Mouse (Mus musculus): ENCODE data around the gene Thada.

Gene Thada

GRCm38 (mm10) chr17:84188374-84188961 lies 277.5 kb downstream of the Thada start:
- CTCF ChIA-PET, result interaction anchor here (0.6 to 4.0 kb wide), 6 partner anchors 14 to 227 kb away, joined by 3 to 31 read pairs (median 5); no protein-coding TSS in a partner anchor

DNA sequence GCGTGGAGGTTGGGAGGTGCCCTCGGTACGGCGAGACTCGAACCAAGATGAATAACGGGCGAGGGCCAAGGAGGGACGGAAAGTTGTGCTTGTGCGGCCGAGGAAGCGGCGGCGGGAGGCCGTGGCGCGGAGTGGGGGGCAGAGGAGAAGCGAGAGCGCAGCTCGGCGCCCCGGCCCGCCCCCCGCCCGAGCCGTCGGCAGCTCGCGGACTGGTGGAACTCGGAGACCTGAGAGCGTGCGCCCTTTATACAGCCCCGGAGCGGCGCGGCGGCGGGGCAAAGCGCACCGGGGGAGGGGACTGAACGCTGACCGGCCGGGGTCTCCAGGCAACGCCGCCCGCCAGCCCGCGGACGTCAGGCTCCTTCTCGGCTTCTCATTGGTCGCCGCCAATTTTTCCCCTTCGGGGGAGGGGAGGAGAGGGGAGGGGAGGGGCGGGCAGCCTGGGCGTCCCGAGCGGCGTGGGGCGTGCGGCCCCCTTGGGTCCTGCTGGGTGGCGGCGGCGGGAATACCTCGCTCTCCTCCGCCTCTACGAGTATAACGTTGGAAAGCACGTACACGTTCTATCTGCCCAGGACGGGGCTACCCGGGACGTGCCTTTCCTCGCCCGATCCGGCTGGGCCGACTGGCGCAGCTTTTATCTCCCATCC lies 278.2 kb downstream of the Thada start, which contains the start of gene Zfp36l2:
TSS of gene Zfp36l2 (minus strand) at position 221 of the 647 bp plus-strand sequence.
- CTCF ChIA-PET, result interaction anchor here (0.6 to 4.0 kb wide), 5 partner anchors 13 to 227 kb away, joined by 3 to 31 read pairs (median 3); no protein-coding TSS in a partner anchor

DNA sequence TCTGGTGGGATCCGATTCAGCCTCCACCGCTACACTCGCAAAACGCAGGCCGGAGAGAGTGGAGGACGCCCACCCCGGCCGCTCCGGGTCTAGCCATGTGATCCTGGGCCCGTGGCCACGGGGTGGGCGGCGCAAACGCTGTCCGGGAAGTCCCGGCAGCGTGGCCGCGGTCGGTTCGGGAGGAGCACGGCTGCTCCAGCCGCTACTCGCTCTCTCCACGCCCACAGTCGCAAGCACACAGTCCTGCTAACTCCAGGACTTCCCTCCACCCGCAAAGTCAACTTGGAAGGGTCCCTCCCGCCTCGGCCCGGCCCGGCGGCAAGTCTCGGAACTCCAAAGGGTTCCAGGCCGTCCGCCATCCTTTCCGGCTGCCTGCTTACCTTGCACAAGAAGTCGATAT lies 278.7 kb downstream of the Thada start:
- CTCF ChIA-PET, result interaction anchor here (1.7 to 4.0 kb wide), 2 partner anchors 73 to 284 kb away, joined by 5 to 31 read pairs; no protein-coding TSS in a partner anchor

DNA sequence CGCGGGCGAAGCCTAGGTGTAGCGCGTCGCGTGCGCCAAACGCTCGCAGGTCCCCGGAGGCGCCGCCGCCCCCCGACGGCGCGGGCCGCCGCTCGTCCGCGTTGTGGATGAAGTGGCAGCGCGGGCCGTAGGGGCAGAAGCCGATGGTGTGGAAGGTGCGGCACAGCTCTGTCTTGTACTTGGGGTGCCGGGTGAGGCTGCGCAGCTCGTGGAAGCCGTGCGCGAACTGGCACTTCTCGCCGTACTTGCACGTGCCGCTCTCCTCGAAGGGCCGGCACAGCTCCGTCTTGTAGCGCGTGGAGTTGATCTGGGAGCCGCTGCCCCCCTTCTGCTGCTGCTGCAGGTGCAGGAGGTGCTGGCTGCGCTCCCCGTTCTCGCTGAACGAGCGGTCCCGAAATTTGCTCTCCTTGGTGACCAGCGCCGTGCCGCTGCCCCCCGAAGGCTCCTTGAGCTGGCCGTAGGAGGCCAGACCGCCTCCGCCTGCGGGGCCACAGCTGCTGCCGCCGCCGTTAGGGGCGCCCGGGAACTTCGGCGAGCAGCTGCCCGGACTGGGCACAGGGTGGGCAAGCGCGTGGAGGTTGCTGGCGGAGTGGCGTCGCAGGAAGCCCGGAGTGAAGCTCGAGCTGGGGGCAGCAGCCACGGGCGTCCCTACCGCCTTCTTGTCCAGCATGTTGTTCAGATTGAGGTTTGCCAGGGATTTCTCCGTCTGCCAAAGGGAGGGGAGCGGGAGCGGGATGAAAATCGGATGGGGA lies 279.4 kb downstream of the Thada start:
- CTCF ChIA-PET, result interaction anchor here (1.0 to 1.7 kb wide), 2 partner anchors 73 to 283 kb away, joined by 3 to 5 read pairs; no protein-coding TSS in a partner anchor

- CTCF ChIA-PET, result interaction anchor here (0.7 to 1.7 kb wide), 4 partner anchors 36 to 283 kb away, joined by 3 to 6 read pairs (median 4); no protein-coding TSS in a partner anchor
Measured at GRCm38 (mm10) chr17:84185581-84186450, 280.2 kb downstream of the Thada start.

DNA sequence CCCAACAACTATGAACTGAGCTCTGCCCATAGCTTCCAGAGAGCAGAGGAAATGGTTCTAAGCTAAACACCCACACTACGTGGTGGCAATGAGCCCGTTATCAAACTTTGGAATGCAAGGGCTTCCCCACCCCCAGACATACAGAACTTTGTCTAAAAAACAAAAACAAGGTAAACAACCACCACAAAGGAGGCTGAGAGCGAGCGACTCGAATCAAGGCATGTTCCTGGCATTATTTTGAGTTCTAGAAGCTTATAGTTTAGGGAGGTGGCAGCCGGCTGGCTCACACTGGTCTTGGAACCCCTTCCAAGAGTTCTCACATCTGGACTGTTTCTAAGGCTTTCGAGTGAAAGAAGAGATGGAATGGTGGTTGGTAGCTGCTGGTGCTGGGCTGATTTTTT lies 281.0 kb downstream of the Thada start:
- CTCF ChIA-PET, result interaction anchor here (0.7 to 1.0 kb wide), 2 partner anchors 37 to 70 kb away, joined by 3 to 6 read pairs; no protein-coding TSS in a partner anchor

DNA sequence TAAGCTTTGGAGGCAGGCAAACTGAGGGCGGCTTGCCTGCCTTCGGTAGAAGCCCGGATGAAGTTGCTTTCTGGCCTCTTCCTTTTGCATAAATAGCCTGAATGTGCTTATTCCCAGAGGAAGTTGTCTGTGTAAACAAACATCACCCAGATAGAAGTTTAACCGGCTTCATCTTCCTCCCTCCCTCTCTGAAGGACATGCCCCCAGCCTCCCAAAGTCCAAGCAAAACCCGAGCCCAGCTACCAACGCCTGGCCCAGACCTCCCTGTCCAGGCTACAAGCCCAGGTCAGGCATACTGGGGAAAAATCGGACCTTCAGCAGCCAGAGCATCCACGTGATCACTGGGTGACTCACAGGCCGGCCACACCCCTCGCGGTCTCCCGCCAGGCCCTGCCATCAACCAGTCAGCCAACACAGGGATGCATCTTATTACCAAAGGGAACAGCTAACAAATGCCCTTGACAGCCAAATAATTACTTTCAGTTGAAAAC lies 282.7 kb downstream of the Thada start:
- CTCF ChIA-PET, result interaction anchor here (0.6 to 2.6 kb wide), 4 partner anchors 8 to 69 kb away, joined by 4 to 19 read pairs (median 8); no protein-coding TSS in a partner anchor

DNA sequence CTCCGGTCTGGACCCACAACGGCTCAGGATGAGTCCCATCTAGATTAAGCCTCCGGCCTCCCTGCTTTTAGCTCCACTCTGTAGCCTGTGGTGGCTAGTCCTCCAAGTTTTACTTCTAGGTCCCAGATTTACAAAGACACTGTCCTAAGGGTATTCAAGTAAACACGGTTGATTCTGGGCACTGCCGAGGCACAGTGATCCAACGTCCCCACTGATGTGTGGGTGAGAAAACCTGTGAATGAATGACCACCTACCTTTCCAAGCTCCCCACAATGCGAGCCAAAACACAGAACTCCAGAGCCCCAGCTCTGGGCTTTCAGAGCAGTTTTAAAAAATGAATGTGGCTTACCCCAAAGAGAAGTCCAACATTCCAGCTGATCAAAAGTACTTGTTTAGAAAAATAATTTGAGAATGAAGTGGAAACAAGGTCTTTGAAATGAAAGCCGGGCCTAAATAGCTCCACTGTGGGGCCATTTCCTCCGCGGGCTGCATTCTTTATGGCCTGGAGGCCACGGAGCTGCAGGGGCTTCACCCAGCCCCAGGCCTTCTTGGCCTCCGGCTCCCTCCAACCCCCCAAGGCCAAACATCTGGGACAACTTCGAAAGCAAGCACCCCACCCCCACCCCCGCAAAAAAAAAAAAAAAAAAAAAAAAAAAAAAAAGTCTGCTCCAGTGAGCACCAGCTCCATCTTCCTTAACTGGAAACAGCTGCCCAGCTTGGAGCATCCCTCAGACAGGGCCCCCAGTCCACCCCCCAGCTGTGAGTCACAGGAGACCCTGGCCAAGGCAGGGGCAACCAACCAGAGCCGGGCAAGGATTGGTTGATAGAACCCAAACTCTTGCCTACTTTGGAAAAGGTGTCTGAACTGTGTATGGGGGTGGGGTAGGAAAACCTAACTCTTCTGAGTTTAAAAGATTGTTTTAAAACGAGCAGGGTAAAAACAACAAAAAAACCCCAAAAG lies 283.4 kb downstream of the Thada start:
- CTCF ChIA-PET, result interaction anchor here (0.6 to 2.6 kb wide), 6 partner anchors 37 to 119 kb away, joined by 3 to 11 read pairs (median 4); no protein-coding TSS in a partner anchor

GRCm38 (mm10) chr17:84181502-84182310 lies 284.3 kb downstream of the Thada start:
- CTCF ChIA-PET, result interaction anchor here (0.6 to 2.6 kb wide), 7 partner anchors 36 to 334 kb away, joined by 3 to 11 read pairs (median 4); partner anchors contain the start of gene Haao

GRCm38 (mm10) chr17:84180715-84181501 lies 285.1 kb downstream of the Thada start:
- CTCF ChIA-PET, result interaction anchor here (0.6 to 1.6 kb wide), 5 partner anchors 35 to 333 kb away, joined by 3 to 6 read pairs (median 3); partner anchors contain the start of gene Haao

DNA sequence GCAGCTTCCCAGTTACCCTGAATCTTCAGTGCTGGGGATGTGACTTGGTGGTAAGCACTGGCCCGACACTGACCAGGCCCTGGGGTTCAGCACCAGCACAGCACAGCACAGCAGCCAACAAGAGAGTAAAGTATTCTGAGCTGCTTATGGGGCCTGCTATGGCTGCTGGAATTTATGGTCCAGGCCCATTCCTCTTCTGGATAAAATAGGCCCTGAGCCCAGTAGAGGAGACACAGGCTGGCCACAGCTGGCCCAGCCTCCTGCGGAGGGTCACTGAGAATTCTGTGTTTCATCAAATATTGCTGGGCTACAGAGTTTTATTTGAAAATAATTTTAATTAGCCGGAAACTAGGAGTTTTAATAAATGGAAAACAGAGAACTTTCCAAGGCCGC lies 286.0 kb downstream of the Thada start:
- CTCF ChIA-PET, result interaction anchor here (0.5 to 1.4 kb wide), 3 partner anchors 25 to 66 kb away, joined by 3 to 6 read pairs (median 4); no protein-coding TSS in a partner anchor

GRCm38 (mm10) chr17:84179026-84179972 lies 286.7 kb downstream of the Thada start:
- CTCF ChIA-PET, result interaction anchor here (0.5 to 1.8 kb wide), 3 partner anchors 25 to 66 kb away, joined by 3 to 5 read pairs (median 4); no protein-coding TSS in a partner anchor

DNA sequence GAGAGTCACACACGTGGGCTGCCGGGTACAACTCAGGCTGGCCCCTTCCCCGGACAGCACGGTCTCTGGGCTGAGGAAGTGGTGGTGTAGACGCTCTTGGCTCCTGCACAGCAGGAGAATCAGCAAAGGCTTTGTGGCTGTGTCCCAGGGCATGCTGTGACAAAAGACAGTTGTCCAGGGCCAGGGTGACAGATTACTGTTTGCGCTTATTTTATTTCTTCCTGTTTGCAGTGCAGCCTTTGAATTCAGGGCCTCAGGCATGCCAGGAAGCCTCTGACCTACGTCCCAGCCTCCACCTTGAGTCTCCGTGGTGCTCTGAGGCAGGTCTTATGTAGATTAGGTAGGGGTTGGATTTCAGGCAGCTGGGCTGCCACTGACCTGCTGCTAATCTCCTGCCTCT lies 288.5 kb downstream of the Thada start:
- CTCF ChIA-PET, result interaction anchor here (1.1 to 1.3 kb wide), 2 partner anchors 57 to 63 kb away, joined by 3 to 4 read pairs; no protein-coding TSS in a partner anchor

DNA sequence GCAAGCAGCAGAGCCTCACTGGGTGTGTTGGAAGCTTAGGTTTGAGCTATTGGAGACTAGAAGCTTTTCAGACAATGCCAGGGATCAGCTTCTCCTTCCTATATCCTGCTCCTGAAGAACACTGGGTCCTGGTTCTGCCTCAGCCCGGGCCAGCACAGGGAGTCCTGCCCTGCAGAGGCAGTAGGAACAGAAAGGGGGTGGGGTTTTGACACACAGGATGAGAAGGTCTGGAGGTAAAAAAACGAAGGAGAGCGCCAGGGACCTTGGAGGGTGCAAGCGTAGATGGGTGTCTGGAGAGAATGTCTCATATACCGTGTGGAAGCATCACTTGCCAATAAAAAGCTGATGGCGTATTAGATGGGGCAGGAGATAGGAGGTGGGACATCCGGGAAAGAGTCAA lies 289.6 kb downstream of the Thada start:
- CTCF ChIA-PET, result interaction anchor here (0.7 to 1.3 kb wide), 3 partner anchors 56 to 62 kb away, joined by 3 to 4 read pairs (median 3); no protein-coding TSS in a partner anchor

DNA sequence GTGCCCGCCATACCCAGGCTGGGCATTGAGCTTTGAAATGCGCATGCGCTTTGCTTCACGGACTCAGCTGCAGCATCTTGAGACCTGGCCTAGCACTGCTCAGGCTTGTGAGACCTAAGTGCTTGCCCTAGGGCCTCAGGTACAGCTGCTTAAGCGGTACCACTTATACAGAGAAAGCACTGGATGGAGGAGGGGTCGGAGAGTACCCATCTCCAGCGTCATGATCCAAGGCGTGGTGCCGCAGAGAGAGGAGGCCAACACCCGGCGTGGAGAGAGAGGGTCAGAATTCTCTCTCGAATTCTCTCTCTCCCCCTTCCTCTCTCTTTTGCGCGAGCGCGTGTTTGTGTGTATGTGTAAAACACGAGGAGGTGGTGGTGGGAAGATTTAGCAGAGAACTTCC lies 290.8 kb downstream of the Thada start:
- CTCF ChIA-PET, result interaction anchor here (0.6 kb wide), 1 partner anchor 8 kb away, joined by 19 read pairs; no protein-coding TSS in a partner anchor

DNA sequence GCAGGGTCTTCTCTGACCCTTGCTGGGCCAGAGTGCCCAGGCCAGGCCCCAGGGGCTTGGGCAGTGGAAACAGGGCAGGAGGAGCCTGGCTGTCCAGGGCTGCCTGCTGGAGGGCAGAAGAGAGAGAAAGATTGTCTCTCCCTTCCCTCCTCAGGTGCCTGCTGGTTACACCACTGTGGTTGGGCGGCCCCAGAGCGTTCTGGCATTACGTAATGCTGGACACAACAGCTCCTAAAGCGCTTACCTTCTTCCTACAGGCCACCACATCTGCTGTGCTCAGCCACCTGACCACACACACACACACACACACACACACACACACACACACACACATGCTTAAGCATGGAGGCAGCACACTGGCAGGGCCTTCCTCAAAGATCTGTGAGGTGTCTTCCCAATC lies 298.6 kb downstream of the Thada start:
- CTCF ChIA-PET, result interaction anchor here (0.7 kb wide), 1 partner anchor 22 kb away, joined by 3 read pairs; no protein-coding TSS in a partner anchor

All from spleen, embryonic (tissue).